Mouse (Mus musculus) MEL (cell line): ENCODE measurements around the gene Sart3. TPM values are rescaled to one million over a fixed set of nuclear protein-coding genes. Genes with fewer than 3 reads are reported as not detected.

Source experiments
- DNase-seq: peaks from one replicate; pipeline ENCODE4 v3.0.0; 2011; ENCODE audit warnings: low read depth, low spot score
- H3K27ac ChIP-seq: 2 replicates; pipeline ENCODE4 v1.5.1; 2012; ENCODE audit warnings: low read depth, mild to moderate bottlenecking, control low read depth, low read length, moderate library complexity; ENCODE audit not compliant: control insufficient read depth
- H3K27me3 ChIP-seq, 2 experiments: fragments of 150-350 bp in 1 of 2; sonication (generic) in 1 of 2; 2 replicates each; pipeline ENCODE4 v1.6.1; 2012; ENCODE audit warnings: low read length in 2 of 2, mild to moderate bottlenecking in 2 of 2, improper control_type of control experiment in 1 of 2, moderate library complexity in 1 of 2; ENCODE audit not compliant: insufficient read depth in 2 of 2, control insufficient read depth in 1 of 2
- H3K36me3 ChIP-seq, 2 experiments: 2 replicates each; pipeline ENCODE4 v1.6.1; 2012 to 2014; ENCODE audit warnings: low read length in 2 of 2, improper control_type of control experiment in 1 of 2, inconsistent platforms in 1 of 2, mild to moderate bottlenecking in 1 of 2; ENCODE audit not compliant: insufficient read depth in 2 of 2, control insufficient read depth in 1 of 2
- H3K4me1 ChIP-seq, 2 experiments: fragments of 150-350 bp in 1 of 2; sonication (generic) in 1 of 2; 2 replicates each; pipeline ENCODE4 v1.6.1; 2012; ENCODE audit warnings: low read length in 2 of 2, improper control_type of control experiment in 1 of 2, mild to moderate bottlenecking in 1 of 2; ENCODE audit not compliant: insufficient read depth in 2 of 2, control insufficient read depth in 1 of 2
- H3K4me3 ChIP-seq, 2 experiments: fragments of 150-350 bp in 1 of 2; sonication (generic) in 1 of 2; 2 replicates each; pipeline ENCODE4 v1.5.1; 2012; ENCODE audit warnings: low read depth in 2 of 2, low read length in 2 of 2, mild to moderate bottlenecking in 2 of 2, moderate library complexity in 2 of 2, control low read depth in 1 of 2, improper control_type of control experiment in 1 of 2; ENCODE audit not compliant: control insufficient read depth in 1 of 2, insufficient read depth in 1 of 2
- H3K79me2 ChIP-seq: 2 replicates; pipeline ENCODE4 v1.6.1; 2012; ENCODE audit warnings: mild to moderate bottlenecking, low read length, moderate library complexity; ENCODE audit not compliant: control insufficient read depth, poor library complexity, insufficient read depth
- H3K9ac ChIP-seq: 2 replicates; pipeline ENCODE4 v1.6.1; 2012; ENCODE audit warnings: low read depth, mild to moderate bottlenecking, control low read depth, low read length, moderate library complexity; ENCODE audit not compliant: control insufficient read depth, poor library complexity, severe bottlenecking
- H3K9me3 ChIP-seq: fragments of 150-350 bp; sonication (generic); replicated peaks from 2 replicates; pipeline ENCODE4 v1.6.1; 2012; ENCODE audit warnings: mild to moderate bottlenecking, low read length, improper control_type of control experiment, moderate library complexity; ENCODE audit not compliant: insufficient read depth
- BHLHE40 ChIP-seq: IDR thresholded peaks from 2 replicates; pipeline ENCODE4 v1.6.1; 2012; ENCODE audit warnings: low read depth, mild to moderate bottlenecking, inconsistent platforms, low read length, improper control_type of control experiment, borderline replicate concordance
- CHD1 ChIP-seq: IDR thresholded peaks from 2 replicates; pipeline ENCODE4 v1.6.1; 2012; ENCODE audit warnings: low read depth, mild to moderate bottlenecking, inconsistent platforms, low read length, improper control_type of control experiment
- CHD2 ChIP-seq: IDR thresholded peaks from 2 replicates; pipeline ENCODE4 v1.6.1; 2011; ENCODE audit warnings: low read length, improper control_type of control experiment
- E2F4 ChIP-seq: IDR thresholded peaks from 2 replicates; pipeline ENCODE4 v1.6.1; 2011; ENCODE audit warnings: low read depth, low read length, improper control_type of control experiment, borderline replicate concordance
- ELF1 ChIP-seq: IDR thresholded peaks from 2 replicates; pipeline ENCODE4 v1.6.1; 2014; ENCODE audit warnings: low read depth, mild to moderate bottlenecking, inconsistent platforms, low read length, improper control_type of control experiment, moderate library complexity
- EP300 ChIP-seq, 2 experiments: IDR thresholded peaks; 2 replicates each; pipeline ENCODE4 v1.6.1; 2011; ENCODE audit warnings: improper control_type of control experiment in 2 of 2, low read length in 2 of 2, low read depth in 1 of 2, mild to moderate bottlenecking in 1 of 2
- ETS1 ChIP-seq: IDR thresholded peaks from 2 replicates; pipeline ENCODE4 v1.6.1; 2012; ENCODE audit warnings: low read depth, mild to moderate bottlenecking, inconsistent platforms, low read length, improper control_type of control experiment, moderate library complexity
- GABPA ChIP-seq: IDR thresholded peaks from 2 replicates; pipeline ENCODE4 v1.6.1; 2012; ENCODE audit warnings: low read depth, mild to moderate bottlenecking, inconsistent platforms, low read length, improper control_type of control experiment, moderate library complexity
- GATA1 ChIP-seq: IDR thresholded peaks from 2 replicates; pipeline ENCODE4 v1.6.1; 2011; ENCODE audit warnings: low read depth, low read length, improper control_type of control experiment
- HCFC1 ChIP-seq: IDR thresholded peaks from 2 replicates; pipeline ENCODE4 v1.6.1; 2012; ENCODE audit warnings: low read depth, mild to moderate bottlenecking, inconsistent platforms, low read length, improper control_type of control experiment, moderate library complexity
- KAT2A ChIP-seq: conservative IDR thresholded peaks from 2 replicates; pipeline ENCODE4 v1.6.1; 2012; ENCODE audit warnings: low read depth, low read length, improper control_type of control experiment, inconsistent platforms
- MAX ChIP-seq: IDR thresholded peaks from 2 replicates; pipeline ENCODE4 v1.6.1; 2011; ENCODE audit warnings: low read length, improper control_type of control experiment
- MEF2A ChIP-seq: IDR thresholded peaks from 2 replicates; pipeline ENCODE4 v1.6.1; 2014; ENCODE audit warnings: low read depth, mild to moderate bottlenecking, inconsistent platforms, low read length, improper control_type of control experiment; ENCODE audit not compliant: poor library complexity, insufficient replicate concordance, severe bottlenecking; ENCODE audit errors: extremely low read depth
- POLR2A ChIP-seq, 2 experiments: IDR thresholded peaks; 2 replicates each; pipeline ENCODE4 v1.6.1; 2011 to 2012; ENCODE audit warnings: low read length in 2 of 2, mild to moderate bottlenecking in 2 of 2, control low read depth in 1 of 2, improper control_type of control experiment in 1 of 2, low read depth in 1 of 2, moderate library complexity in 1 of 2; ENCODE audit not compliant: control insufficient read depth in 1 of 2, insufficient read depth in 1 of 2, poor library complexity in 1 of 2
- POLR2AphosphoS2 ChIP-seq: IDR thresholded peaks from 2 replicates; pipeline ENCODE4 v1.6.1; 2011; ENCODE audit warnings: low read length, improper control_type of control experiment
- POLR2AphosphoS5 ChIP-seq: IDR thresholded peaks from 2 replicates; pipeline ENCODE4 v1.6.1; 2012; ENCODE audit warnings: low read depth, borderline replicate concordance, mild to moderate bottlenecking, inconsistent platforms, low read length, moderate library complexity, mixed read lengths
- RCOR1 ChIP-seq: IDR thresholded peaks from 2 replicates; pipeline ENCODE4 v1.6.1; 2012; ENCODE audit warnings: low read depth, mild to moderate bottlenecking, inconsistent platforms, low read length, improper control_type of control experiment
- SIN3A ChIP-seq: IDR thresholded peaks from 2 replicates; pipeline ENCODE4 v1.6.1; 2012; ENCODE audit warnings: low read length, improper control_type of control experiment, inconsistent platforms
- SMC3 ChIP-seq: IDR thresholded peaks from 2 replicates; pipeline ENCODE4 v1.6.1; 2011; ENCODE audit warnings: low read depth, low read length, improper control_type of control experiment
- TBP ChIP-seq: IDR thresholded peaks from 2 replicates; pipeline ENCODE4 v1.8.0; 2011; ENCODE audit warnings: low read depth, low read length, improper control_type of control experiment
- TCF12 ChIP-seq: IDR thresholded peaks from 2 replicates; pipeline ENCODE4 v1.6.1; 2014; ENCODE audit warnings: low read depth, mild to moderate bottlenecking, inconsistent platforms, low read length, improper control_type of control experiment, moderate library complexity
- USF1 ChIP-seq: IDR thresholded peaks from 2 replicates; pipeline ENCODE4 v1.6.1; 2014; ENCODE audit warnings: low read depth, mild to moderate bottlenecking, inconsistent platforms, low read length, improper control_type of control experiment, moderate library complexity
- USF2 ChIP-seq, 2 experiments: IDR thresholded peaks; 2 replicates each; pipeline ENCODE4 v1.6.1; 2011 to 2012; ENCODE audit warnings: improper control_type of control experiment in 2 of 2, low read length in 2 of 2, borderline replicate concordance in 1 of 2, inconsistent platforms in 1 of 2, low read depth in 1 of 2, mild to moderate bottlenecking in 1 of 2; ENCODE audit not compliant: insufficient read depth in 1 of 2
- polyA plus RNA-seq, 2 experiments: library from polyadenylated mRNA; stranded (reverse) in 1 of 2; unstranded in 1 of 2; fragments of >175 nt in 1 of 2; fragments of >200 nt in 1 of 2; gene quantifications; 2 replicates each; pipeline versions ENCODE4 v1.2.1 to v1.2.4; 2012; ENCODE audit warnings: low replicate concordance in 2 of 2, low read depth in 1 of 2; ENCODE audit not compliant: insufficient read length in 2 of 2, insufficient read depth in 1 of 2, missing spikeins in 1 of 2
- total RNA-seq: library from RNA; depleted of rRNA; stranded (reverse); fragments of 300-350 nt; gene quantifications from 2 replicates; pipeline ENCODE4 v1.2.3, GENCODE M21; 2012

Gene Sart3
- total and polyA plus RNA-seq, 3 experiments: 41.4 to 74.4 TPM; not detected in 1

DNA sequence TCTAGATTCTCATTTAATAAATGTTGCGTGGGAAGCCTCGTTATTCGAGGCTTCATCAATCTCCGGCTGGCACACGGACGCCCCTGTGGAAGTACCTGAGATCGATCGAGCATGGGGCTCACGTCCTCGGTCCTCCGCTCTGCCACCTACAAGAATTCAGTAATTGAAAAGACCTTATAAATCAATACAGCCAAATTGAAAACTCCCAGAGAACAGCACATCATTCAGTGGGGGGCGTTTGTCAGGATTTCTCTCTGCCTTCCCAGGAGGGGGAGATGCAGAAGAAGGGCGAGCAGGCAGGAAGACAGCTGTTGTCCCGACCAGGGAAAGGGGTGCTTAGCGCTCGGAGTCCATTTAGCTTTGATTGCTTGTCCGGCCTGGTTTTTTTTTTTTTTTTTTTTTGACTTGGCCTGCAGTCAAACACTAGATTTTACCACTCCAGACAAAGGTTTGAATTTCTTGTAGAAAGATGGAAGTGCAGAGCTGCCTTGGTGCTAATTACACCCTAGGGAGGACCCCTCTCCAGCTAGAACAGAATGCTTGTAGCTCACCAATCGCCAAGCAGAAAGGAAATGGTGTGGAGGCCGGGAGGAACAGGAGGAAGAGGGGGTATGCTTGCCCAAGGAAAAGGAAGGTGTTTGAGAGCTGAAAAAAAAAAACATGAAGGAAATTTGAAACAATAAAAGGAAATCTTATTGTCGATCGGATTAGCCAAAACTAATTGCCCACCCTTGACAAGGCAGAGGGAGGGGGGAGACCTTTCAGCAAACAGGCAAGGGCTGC, 68.3 kb downstream of the Sart3 start:
- Histone ChIP-seq H3K27me3 (no peaks in the 10 kb centered on the region; a peak in 1 of 4 replicates), H3K27ac (no peak overlapping the region), H3K4me1 (no peaks in the 10 kb centered on the region), H3K9me3 (no peaks in the 10 kb centered on the region), H3K36me3 (no peaks in the 10 kb centered on the region), H3K9ac (no peak overlapping the region), H3K79me2 (no peaks in the 10 kb centered on the region), H3K4me3 (no peak overlapping the region)
- DNase-seq: no peak
- TF ChIP-seq GABPA (no peak), USF1 (no peak), E2F4 (no peak), KAT2A (no peak), MAX (no peak), TCF12 (no peak), SIN3A (no peak), POLR2A (IDR thresholded peaks at IDR 0.05; ENCODE audit: control insufficient read depth in 1 of 2, insufficient read depth in 1 of 2, low read depth in 1 of 2, low read length in 2 of 2, poor library complexity in 1 of 2) (no peak), ETS1 (no peak)

DNA sequence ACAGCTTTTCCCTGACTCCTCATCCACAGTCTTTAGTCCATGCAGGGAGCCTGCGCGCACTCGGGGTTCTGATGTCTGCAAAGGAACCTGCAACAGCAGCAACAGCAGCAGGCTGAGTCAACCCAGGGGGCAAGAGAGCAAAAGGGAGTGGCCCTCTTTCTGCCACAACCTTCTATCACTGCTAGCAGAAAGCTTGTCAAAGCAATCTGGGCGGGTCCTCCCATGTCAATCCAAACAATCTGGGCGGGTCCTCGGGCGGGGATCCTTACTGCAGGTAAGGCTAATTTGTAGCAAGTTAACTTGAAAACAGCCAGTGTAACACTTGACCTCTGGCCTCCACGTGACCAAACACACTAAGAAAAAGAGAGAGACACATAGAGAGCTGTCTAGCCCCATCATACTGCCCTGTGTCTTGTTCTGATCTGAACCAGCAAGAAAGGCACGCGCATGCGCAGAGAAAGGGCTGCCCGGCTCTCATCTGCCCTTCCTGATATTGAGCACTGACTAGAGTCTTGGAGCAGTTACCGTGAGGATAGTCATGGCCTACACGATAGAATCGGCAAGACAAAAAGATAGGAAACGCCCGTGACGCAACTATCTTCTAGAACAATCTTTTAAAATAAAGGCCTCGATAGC, 71.8 kb downstream of the Sart3 start:
- H3K4me3 ChIP-seq: no peak overlapping the region
- no peak for DNase-seq
- H3K4me1 ChIP-seq: no peaks in the 10 kb centered on the region
- H3K9me3 ChIP-seq: no peaks in the 10 kb centered on the region
- no peak overlapping the region for H3K27ac ChIP-seq
- H3K27me3 ChIP-seq: no peaks in the 10 kb centered on the region; a peak in 1 of 4 replicates
- H3K79me2 ChIP-seq: no peaks in the 10 kb centered on the region
- no peaks in the 10 kb centered on the region for H3K36me3 ChIP-seq
- TF ChIP-seq POLR2A (IDR thresholded peaks at IDR 0.05; ENCODE audit: control insufficient read depth in 1 of 2, insufficient read depth in 1 of 2, low read depth in 1 of 2, low read length in 2 of 2, poor library complexity in 1 of 2) (no peak), GATA1 (no peak), TBP (no peak), HCFC1 (no peak), CHD2 (no peak), ELF1 (no peak), ETS1 (no peak), RCOR1 (no peak), SMC3 (no peak), USF2 (IDR thresholded peaks at IDR 0.05; ENCODE audit: borderline replicate concordance in 1 of 2, insufficient read depth in 1 of 2, low read depth in 1 of 2, low read length in 2 of 2) (no peak), EP300 (IDR thresholded peaks at IDR 0.05; ENCODE audit: low read depth in 1 of 2, low read length in 2 of 2) (no peak), POLR2AphosphoS5 (no peak), POLR2AphosphoS2 (no peak), CHD1 (no peak), MEF2A (no peak), BHLHE40 (no peak)
- H3K9ac ChIP-seq: no peak overlapping the region
